8 mouse cellular contexts compared by ENCODE assay signal in genomic region chr8:85408053-85408505, GRCm38 (mm10). TPM values are rescaled to one million over a fixed set of nuclear protein-coding genes. Genes with fewer than 3 reads are reported as not detected.
DNase-seq lines count a peak whose midpoint lies in the region; ATAC-seq and TF ChIP-seq lines count a peak whose summit lies in the region.

No protein-coding gene starts in this region.

- no peaks in the 10 kb centered on the region for H3K27me3 ChIP-seq in intestine, postnatal 0 days (replicated peaks; ENCODE audit: control insufficient read depth, insufficient read depth, low read length)
- H3K27me3 ChIP-seq in midbrain, embryonic 15.5 days (replicated peaks), result no peaks in the 10 kb centered on the region

- H3K4me2 ChIP-seq in intestine, postnatal 0 days (replicated peaks; ENCODE audit: low read depth), result no peak overlapping the region
- no peak overlapping the region for H3K4me2 ChIP-seq in midbrain, embryonic 15.5 days

- peak; percentile 73 for TF ChIP-seq CTCF in intestine, postnatal 0 days (IDR thresholded peaks at IDR 0.05; ENCODE audit: low read depth)

- 66% methylated on average over 7 of the region's 7 CpGs for WGBS in intestine, postnatal 0 days
- 65% methylated on average over 7 of the region's 7 CpGs for WGBS in midbrain, embryonic 15.5 days

- H3K36me3 ChIP-seq in intestine, postnatal 0 days (ENCODE audit: control insufficient read depth, insufficient read depth), result no peaks in the 10 kb centered on the region; the same call in 1 of the 2 replicates
- no peaks in the 10 kb centered on the region for H3K36me3 ChIP-seq in midbrain, embryonic 15.5 days (replicated peaks)

- DNase-seq in adrenal gland, postnatal 14 days, result peak; percentile 41
- no peak for DNase-seq in adrenal gland, adult 8-10 months
- peak; percentile 3 to 30 for DNase-seq in monocyte, adult 2 months (ENCODE audit: low read depth in 1 of 2, low spot score in 2 of 2)
- peak; percentile 6 for DNase-seq in embryo, embryonic 9.5 days (ENCODE audit: extremely low spot score)
- peak; percentile 54 for DNase-seq in lung, postnatal 14 days

- no peak for ATAC-seq in monocyte, adult 5-6 weeks (replicated peaks; ENCODE audit: insufficient number of reproducible peaks, low FRiP score, low TSS enrichment, poor library complexity, severe bottlenecking)
- peak; percentile 36; the same call in 1 of the 2 replicates for ATAC-seq in intestine, postnatal 0 days
- ATAC-seq in midbrain, embryonic 15.5 days (replicated peaks), result no peak

- no peak overlapping the region for H3K4me3 ChIP-seq in intestine, postnatal 0 days (ENCODE audit: low read depth, low read length)
- H3K4me3 ChIP-seq in midbrain, embryonic 15.5 days, result no peak overlapping the region

- no peak overlapping the region for H3K27ac ChIP-seq in intestine, postnatal 0 days (ENCODE audit: low read depth, low read length)
- H3K27ac ChIP-seq in midbrain, embryonic 15.5 days, result no peak overlapping the region

- no peak overlapping the region for H3K9ac ChIP-seq in intestine, postnatal 0 days (ENCODE audit: low read depth, low read length)
- no peak overlapping the region for H3K9ac ChIP-seq in midbrain, embryonic 15.5 days

- no peaks in the 10 kb centered on the region for H3K4me1 ChIP-seq in intestine, postnatal 0 days (replicated peaks; ENCODE audit: control insufficient read depth, insufficient read depth, low read length)
- H3K4me1 ChIP-seq in midbrain, embryonic 15.5 days, result no peaks in the 10 kb centered on the region

- no peaks in the 10 kb centered on the region for H3K9me3 ChIP-seq in intestine, postnatal 0 days (ENCODE audit: control insufficient read depth)
- no peaks in the 10 kb centered on the region for H3K9me3 ChIP-seq in midbrain, embryonic 15.5 days

RNA-seq across cellular contexts. Expression of gene Mylk3, which starts 21.9 kb away (rescaled TPM):
- total RNA-seq in adrenal gland, postnatal 14 days (2021), result 0.26 and 1.3 TPM in 2 replicates
- total RNA-seq in adrenal gland, adult 8-10 months (2022), result 1 to 10 TPM in 1 of 4 experiments, under 1 TPM in 3; 0.16 to 1.8 (median 0.60) TPM
- 0.10 to 13.1 TPM (median 7.9 TPM) in 3 replicates for total RNA-seq in monocyte, adult 5-6 weeks (2017)
- polyA plus RNA-seq in intestine, postnatal 0 days (2015; fragmentation: Nextera tagmentation; extraction: Ambion mirVana), result 15.6 and 17.5 TPM in 2 replicates
- 0.34 and 0.52 TPM in 2 replicates for polyA plus RNA-seq in midbrain, embryonic 15.5 days (2015; fragmentation: Nextera tagmentation; extraction: Ambion mirVana)

RNA-seq across cellular contexts. Expression of gene 4921524J17Rik, which starts 24.6 kb away (rescaled TPM):
- total RNA-seq in adrenal gland, postnatal 14 days (2021), result 35.9 and 38.1 TPM in 2 replicates
- 10 to 100 TPM; 21.4 to 45.0 (median 27.9) TPM for total RNA-seq in adrenal gland, adult 8-10 months (2022)
- total RNA-seq in monocyte, adult 5-6 weeks (2017), result 22.8 to 81.0 TPM (median 62.0 TPM) in 3 replicates
- 24.3 and 26.1 TPM in 2 replicates for polyA plus RNA-seq in intestine, postnatal 0 days (2015; fragmentation: Nextera tagmentation; extraction: Ambion mirVana)
- polyA plus RNA-seq in midbrain, embryonic 15.5 days (2015; fragmentation: Nextera tagmentation; extraction: Ambion mirVana), result 36.5 and 38.6 TPM in 2 replicates
